Mouse (Mus musculus) lung, postnatal 4 days (tissue): ENCODE results near the gene Capn15.

Experiments used
- DNase-seq, 2 experiments: peaks; one replicate each; pipeline ENCODE4 v3.0.0; 2021

Capn15 gene

GRCm38 (mm10) chr17:25992274-25992673, 6.7 kb upstream of the Capn15 start:
- no peak for DNase-seq

- DNase-seq, result no peak
Measured at GRCm38 (mm10) chr17:25990331-25990730, 4.7 kb upstream of the Capn15 start.

GRCm38 (mm10) chr17:25984556-25985305, 865 bp downstream of the Capn15 start:
- DNase-seq, result no peak

- DNase-seq, result no peak
Measured at GRCm38 (mm10) chr17:25984066-25984465, 1.5 kb downstream of the Capn15 start.

GRCm38 (mm10) chr17:25982913-25983312, 2.7 kb downstream of the Capn15 start:
- DNase-seq, result no peak

GRCm38 (mm10) chr17:25980854-25981253, 4.7 kb downstream of the Capn15 start:
- DNase-seq, result no peak

- DNase-seq, result no peak
Measured at GRCm38 (mm10) chr17:25979829-25980738, 5.5 kb downstream of the Capn15 start.

- no peak for DNase-seq
Measured at GRCm38 (mm10) chr17:25970954-25971707, 14.5 kb downstream of the Capn15 start.

GRCm38 (mm10) chr17:25970448-25970847, 15.1 kb downstream of the Capn15 start:
- DNase-seq, result no peak

- DNase-seq, result peak; percentile 20 to 54
Measured at GRCm38 (mm10) chr17:25968176-25968575, 17.4 kb downstream of the Capn15 start.

GRCm38 (mm10) chr17:25967652-25968051, 17.9 kb downstream of the Capn15 start:
- DNase-seq, result no peak

GRCm38 (mm10) chr17:25964271-25964670, 21.3 kb downstream of the Capn15 start:
- DNase-seq, result no peak

- DNase-seq, result no peak
Measured at GRCm38 (mm10) chr17:25962413-25962905, 23.1 kb downstream of the Capn15 start.

- no peak for DNase-seq
Measured at GRCm38 (mm10) chr17:25961566-25961965, 24.0 kb downstream of the Capn15 start.

- no peak for DNase-seq
Measured at GRCm38 (mm10) chr17:25959630-25960467, 25.7 kb downstream of the Capn15 start.

GRCm38 (mm10) chr17:25958771-25959494, 26.7 kb downstream of the Capn15 start:
- DNase-seq, result no peak

- no peak for DNase-seq
Measured at GRCm38 (mm10) chr17:25957586-25958051, 28.0 kb downstream of the Capn15 start.

GRCm38 (mm10) chr17:25956631-25957030, 29.0 kb downstream of the Capn15 start:
- no peak for DNase-seq

- no peak for DNase-seq
Measured at GRCm38 (mm10) chr17:25956201-25956600, 29.4 kb downstream of the Capn15 start.

GRCm38 (mm10) chr17:25955736-25956135, 29.9 kb downstream of the Capn15 start:
- no peak for DNase-seq

- DNase-seq, result no peak
Measured at GRCm38 (mm10) chr17:25954671-25955070, 30.9 kb downstream of the Capn15 start.
